Mouse (Mus musculus) 416B (cell line): Measurements from ENCODE around the gene Rin1.

Experiments used
- DNase-seq: peaks from one replicate; pipeline ENCODE4 v3.0.0; 2011; ENCODE audit warnings: low read depth

Gene Rin1

GRCm38 (mm10) chr19:5041588-5041987 lies 8.7 kb upstream of the Rin1 start:
- no peak for DNase-seq

GRCm38 (mm10) chr19:5045531-5045930 lies 4.8 kb upstream of the Rin1 start:
- no peak for DNase-seq

- DNase-seq = no peak
Measured at GRCm38 (mm10) chr19:5048138-5049056, 1.9 kb upstream of the Rin1 start.

GRCm38 (mm10) chr19:5049325-5049724 lies 956 bp upstream of the Rin1 start:
- no peak for DNase-seq

GRCm38 (mm10) chr19:5051031-5051430 lies 750 bp downstream of the Rin1 start:
- peak; percentile 51 for DNase-seq

- DNase-seq = no peak
Measured at GRCm38 (mm10) chr19:5051515-5051914, 1.2 kb downstream of the Rin1 start.

GRCm38 (mm10) chr19:5052166-5052822 lies 2.0 kb downstream of the Rin1 start:
- no peak for DNase-seq

- no peak for DNase-seq
Measured at GRCm38 (mm10) chr19:5052853-5053252, 2.6 kb downstream of the Rin1 start.

- DNase-seq = peak; percentile 62
Measured at GRCm38 (mm10) chr19:5053909-5054308, 3.6 kb downstream of the Rin1 start.

GRCm38 (mm10) chr19:5056251-5056650 lies 6.0 kb downstream of the Rin1 start:
- peak; percentile 44 for DNase-seq

GRCm38 (mm10) chr19:5057876-5058775 lies 7.8 kb downstream of the Rin1 start:
- no peak for DNase-seq

- DNase-seq = no peak
Measured at GRCm38 (mm10) chr19:5058801-5059771, 8.8 kb downstream of the Rin1 start.

GRCm38 (mm10) chr19:5060365-5061330 lies 10.4 kb downstream of the Rin1 start:
- no peak for DNase-seq

- DNase-seq = no peak
Measured at GRCm38 (mm10) chr19:5062041-5062440, 11.8 kb downstream of the Rin1 start.

- DNase-seq = no peak
Measured at GRCm38 (mm10) chr19:5062446-5062845, 12.2 kb downstream of the Rin1 start.

- DNase-seq = no peak
Measured at GRCm38 (mm10) chr19:5065104-5065503, 14.8 kb downstream of the Rin1 start.

- no peak for DNase-seq
Measured at GRCm38 (mm10) chr19:5067040-5067799, 16.9 kb downstream of the Rin1 start.

GRCm38 (mm10) chr19:5067867-5068569 lies 17.7 kb downstream of the Rin1 start, which contains the start of gene Cd248:
TSS of gene Cd248 (plus strand) at chr19:5068078.
- DNase-seq = no peak
